Mouse (Mus musculus): Measurements from ENCODE around the gene Msrb3. TPM values are rescaled to one million over a fixed set of nuclear protein-coding genes. Genes with fewer than 3 reads are reported as not detected.

Msrb3 gene
- polyA plus RNA-seq, 1 experiment from 2014 or later = 0.82 TPM

GRCm38 (mm10) chr10:120895899-120896289, 3.0 kb downstream of the Msrb3 start:
- no peaks in the 10 kb centered on the region for H3K9me3 ChIP-seq (replicated peaks)
- H3K4me2 ChIP-seq = peak overlapping the region; percentile 37; the same call in 1 of the 2 replicates
- H3K27me3 ChIP-seq = peaks cover 41% of the 10 kb centered on the region
- H3K4me3 ChIP-seq (replicated peaks) = no peak overlapping the region; the same call in 1 of the 2 replicates
- H3K9ac ChIP-seq = no peak overlapping the region
- 5% methylated on average over 15 of the region's 15 CpGs for WGBS (ENCODE audit: insufficient replicate concordance)
- ATAC-seq (ENCODE audit: low read depth) (peak; percentile 50; the same call in 1 of the 2 replicates), DNase-seq (no peak)
- no peak overlapping the region for H3K27ac ChIP-seq
- peaks cover 35% of the 10 kb centered on the region for H3K4me1 ChIP-seq (replicated peaks)
- H3K36me3 ChIP-seq = no peaks in the 10 kb centered on the region

GRCm38 (mm10) chr10:120894978-120895898, 3.7 kb downstream of the Msrb3 start:
- no peak overlapping the region for H3K9ac ChIP-seq
- H3K4me3 ChIP-seq (replicated peaks) = no peak overlapping the region
- peaks cover 37% of the 10 kb centered on the region for H3K27me3 ChIP-seq
- no peaks in the 10 kb centered on the region for H3K36me3 ChIP-seq
- no peaks in the 10 kb centered on the region for H3K9me3 ChIP-seq (replicated peaks)
- DNase-seq (no peak), ATAC-seq (ENCODE audit: low read depth) (no peak)
- H3K4me2 ChIP-seq = no peak overlapping the region
- 38% methylated on average over 15 of the region's 15 CpGs for WGBS (ENCODE audit: insufficient replicate concordance)
- H3K27ac ChIP-seq = 0 out of 2 replicates have a peak overlapping the region, but pooled peaks have one; percentile 23
- H3K4me1 ChIP-seq (replicated peaks) = peaks cover 35% of the 10 kb centered on the region

DNA sequence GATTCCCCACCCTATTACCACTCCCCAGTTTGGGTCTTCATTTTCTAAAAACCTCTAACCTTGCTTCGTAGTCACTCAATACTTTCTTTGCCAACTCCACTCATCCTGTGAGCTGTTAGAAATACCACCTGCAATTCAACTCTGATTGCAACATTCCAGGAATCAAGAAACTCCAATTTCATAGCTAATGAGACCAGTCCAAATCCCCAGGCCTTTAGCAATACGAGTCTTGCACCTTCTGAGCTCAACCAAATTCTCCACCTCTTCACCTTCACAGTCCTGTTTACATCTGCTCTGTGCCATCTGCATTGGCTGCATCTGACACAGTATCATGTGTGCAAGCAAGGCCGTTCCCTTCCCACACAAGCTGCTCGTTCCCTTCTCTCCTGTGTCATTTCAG, 5.0 kb downstream of the Msrb3 start:
- H3K4me3 ChIP-seq (replicated peaks) = no peak overlapping the region
- WGBS (ENCODE audit: insufficient replicate concordance) = 57% methylated on average over 4 of the region's 4 CpGs
- H3K9ac ChIP-seq = no peak overlapping the region
- H3K36me3 ChIP-seq = no peaks in the 10 kb centered on the region
- peaks cover 32% of the 10 kb centered on the region for H3K4me1 ChIP-seq (replicated peaks)
- DNase-seq = no peak
- no peak overlapping the region for H3K4me2 ChIP-seq
- H3K9me3 ChIP-seq (replicated peaks) = no peaks in the 10 kb centered on the region
- peaks cover 24% of the 10 kb centered on the region for H3K27me3 ChIP-seq
- no peak for ATAC-seq (ENCODE audit: low read depth)
- H3K27ac ChIP-seq = no peak overlapping the region

- no peaks in the 10 kb centered on the region for H3K9me3 ChIP-seq (replicated peaks)
- no peak for DNase-seq
- 77% methylated on average over 4 of the region's 4 CpGs for WGBS (ENCODE audit: insufficient replicate concordance)
Observed at GRCm38 (mm10) chr10:120891131-120891530, 7.8 kb downstream of the Msrb3 start.

GRCm38 (mm10) chr10:120890592-120890991, 8.3 kb downstream of the Msrb3 start:
- Histone ChIP-seq H3K4me1 (replicated peaks) (peaks cover 14% of the 10 kb centered on the region), H3K27me3 (no peaks in the 10 kb centered on the region)
- WGBS (ENCODE audit: insufficient replicate concordance) = 90% methylated on average over 1 of the region's 1 CpGs

More at GRCm38 (mm10) chr10:120891131-120891530, 7.8 kb downstream of the Msrb3 start:
- Histone ChIP-seq H3K4me2 (no peak overlapping the region), H3K4me3 (replicated peaks) (no peak overlapping the region), H3K4me1 (replicated peaks) (peaks cover 20% of the 10 kb centered on the region), H3K36me3 (no peaks in the 10 kb centered on the region), H3K27ac (no peak overlapping the region), H3K9ac (no peak overlapping the region), H3K27me3 (0 out of 2 replicates have a peak, but pooled peaks cover 3% of the 10 kb centered on the region)
- ATAC-seq (ENCODE audit: low read depth) = no peak

GRCm38 (mm10) chr10:120888531-120888930, 10.4 kb downstream of the Msrb3 start:
- Histone ChIP-seq H3K4me3 (replicated peaks) (no peak overlapping the region), H3K36me3 (no peaks in the 10 kb centered on the region), H3K9me3 (replicated peaks) (no peaks in the 10 kb centered on the region), H3K4me1 (replicated peaks) (peaks cover 3% of the 10 kb centered on the region; the same call in 1 of the 2 replicates), H3K27me3 (no peaks in the 10 kb centered on the region), H3K4me2 (no peak overlapping the region), H3K27ac (no peak overlapping the region), H3K9ac (no peak overlapping the region)
- ATAC-seq (ENCODE audit: low read depth) (no peak), DNase-seq (no peak)
- WGBS (ENCODE audit: insufficient replicate concordance) = 82% methylated on average over 8 of the region's 8 CpGs

More at GRCm38 (mm10) chr10:120890592-120890991, 8.3 kb downstream of the Msrb3 start:
- DNase-seq = no peak
- H3K36me3 ChIP-seq = no peaks in the 10 kb centered on the region
- H3K9me3 ChIP-seq (replicated peaks) = no peaks in the 10 kb centered on the region
- no peak overlapping the region for H3K4me3 ChIP-seq (replicated peaks)
- no peak overlapping the region for H3K4me2 ChIP-seq
- ATAC-seq (ENCODE audit: low read depth) = no peak
- H3K27ac ChIP-seq = no peak overlapping the region
- H3K9ac ChIP-seq = no peak overlapping the region

GRCm38 (mm10) chr10:120884220-120884619, 14.7 kb downstream of the Msrb3 start:
- peaks cover 8% of the 10 kb centered on the region; the same call in 1 of the 2 replicates for H3K27me3 ChIP-seq
- H3K4me2 ChIP-seq = no peak overlapping the region
- H3K9ac ChIP-seq = no peak overlapping the region
- H3K27ac ChIP-seq = no peak overlapping the region
- no peaks in the 10 kb centered on the region for H3K36me3 ChIP-seq
- H3K9me3 ChIP-seq (replicated peaks) = no peaks in the 10 kb centered on the region
- no peaks in the 10 kb centered on the region for H3K4me1 ChIP-seq (replicated peaks)
- WGBS (ENCODE audit: insufficient replicate concordance) = 80% methylated on average over 14 of the region's 14 CpGs
- ATAC-seq (ENCODE audit: low read depth) (no peak), DNase-seq (no peak)
- H3K4me3 ChIP-seq (replicated peaks) = no peak overlapping the region

DNA sequence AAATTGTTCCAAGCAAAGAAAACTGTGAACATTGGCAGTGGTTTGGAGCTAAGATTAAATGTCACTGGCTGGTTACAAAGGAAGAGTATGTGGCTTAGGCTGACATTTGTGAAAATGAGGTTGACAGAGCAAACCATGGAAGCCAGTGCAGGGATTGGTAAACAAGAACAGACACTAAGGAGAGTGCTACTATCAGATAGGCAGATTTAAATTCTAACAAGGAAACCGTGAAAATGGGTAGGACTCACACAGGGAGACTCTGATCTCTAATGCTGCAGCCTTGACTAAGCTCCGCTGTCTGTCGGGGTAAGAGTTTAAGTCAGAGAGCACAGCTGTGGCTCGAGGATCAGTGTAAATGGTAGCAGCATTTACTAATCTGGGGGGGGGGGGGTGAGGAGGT, 15.2 kb downstream of the Msrb3 start:
- ATAC-seq (ENCODE audit: low read depth) (no peak), DNase-seq (no peak)
- Histone ChIP-seq H3K36me3 (no peaks in the 10 kb centered on the region), H3K4me3 (replicated peaks) (no peak overlapping the region), H3K27ac (no peak overlapping the region), H3K9ac (no peak overlapping the region), H3K4me1 (replicated peaks) (no peaks in the 10 kb centered on the region), H3K4me2 (no peak overlapping the region), H3K27me3 (peaks cover 8% of the 10 kb centered on the region; the same call in 1 of the 2 replicates), H3K9me3 (replicated peaks) (no peaks in the 10 kb centered on the region)
- WGBS (ENCODE audit: insufficient replicate concordance) = 58% methylated on average over 4 of the region's 4 CpGs

DNA sequence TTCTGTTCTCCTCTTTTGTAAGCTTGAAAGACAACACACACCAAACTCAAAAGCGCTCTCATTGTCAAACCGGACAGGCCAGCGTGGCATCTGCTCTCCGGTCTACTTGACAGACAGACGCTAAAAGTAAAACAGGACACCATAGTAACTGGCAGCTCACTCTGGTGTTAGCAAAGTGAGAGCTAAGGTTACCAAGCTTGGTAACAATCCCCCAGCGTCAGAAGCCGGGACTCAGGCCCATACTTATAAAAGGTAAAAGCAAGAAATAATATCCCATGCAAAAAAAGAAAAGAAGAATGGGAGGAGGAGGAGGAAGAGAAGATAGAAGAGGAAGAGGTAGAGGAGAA, 15.9 kb downstream of the Msrb3 start:
- Histone ChIP-seq H3K9me3 (replicated peaks) (no peaks in the 10 kb centered on the region), H3K4me1 (replicated peaks) (no peaks in the 10 kb centered on the region), H3K27ac (no peak overlapping the region), H3K9ac (no peak overlapping the region), H3K27me3 (peaks cover 8% of the 10 kb centered on the region; the same call in 1 of the 2 replicates), H3K36me3 (no peaks in the 10 kb centered on the region), H3K4me2 (peak overlapping the region; percentile 48), H3K4me3 (replicated peaks) (no peak overlapping the region)
- whole genome bisulfite sequencing (ENCODE audit: insufficient replicate concordance) = 13% methylated on average over 7 of the region's 7 CpGs
- no peak for ATAC-seq (ENCODE audit: low read depth)
- no peak for DNase-seq

DNA sequence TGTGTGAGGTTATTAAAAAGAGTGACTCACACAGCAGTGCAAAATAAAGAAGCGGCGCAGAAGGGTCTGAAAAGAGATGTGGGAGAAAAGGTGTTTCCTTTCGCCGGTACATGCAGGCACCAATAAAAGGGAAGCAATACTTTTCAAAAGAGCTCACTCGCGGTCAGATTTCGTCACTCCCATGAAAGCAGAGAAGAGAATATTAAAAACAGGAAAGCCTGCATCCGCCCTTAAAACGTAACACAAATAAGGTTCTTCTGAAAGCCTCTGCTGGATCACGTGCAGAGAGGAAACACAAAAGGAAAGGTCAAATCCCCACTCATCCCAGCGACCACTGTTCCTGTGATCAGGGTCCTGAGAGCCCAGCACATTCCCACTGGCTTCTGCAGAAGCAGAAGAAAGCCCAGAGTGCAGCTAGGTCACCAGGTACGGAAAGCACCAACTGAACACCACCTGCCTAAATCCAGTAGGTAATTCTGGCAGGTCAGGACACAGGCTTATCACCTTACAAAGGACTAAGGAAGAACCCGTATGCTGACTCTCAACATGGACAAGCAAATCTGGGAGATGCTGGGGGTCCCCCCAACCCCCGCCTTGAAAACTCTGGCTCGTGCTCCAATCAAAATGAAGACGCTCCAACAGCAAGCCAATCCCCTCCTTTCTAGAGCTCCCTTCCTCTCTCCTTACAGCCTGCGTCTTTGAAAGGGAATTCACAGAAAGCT, 16.4 kb downstream of the Msrb3 start:
- peaks cover 8% of the 10 kb centered on the region; the same call in 1 of the 2 replicates for H3K27me3 ChIP-seq
- H3K4me3 ChIP-seq (replicated peaks) = peak overlapping the region; percentile 10
- peak overlapping the region; percentile 48 for H3K4me2 ChIP-seq
- no peak for ATAC-seq (ENCODE audit: low read depth)
- H3K9me3 ChIP-seq (replicated peaks) = no peaks in the 10 kb centered on the region
- no peak overlapping the region for H3K9ac ChIP-seq
- 8% methylated on average over 17 of the region's 17 CpGs for WGBS (ENCODE audit: insufficient replicate concordance)
- no peaks in the 10 kb centered on the region for H3K36me3 ChIP-seq
- H3K27ac ChIP-seq = no peak overlapping the region; the same call in 1 of the 2 replicates
- DNase-seq = no peak
- no peaks in the 10 kb centered on the region for H3K4me1 ChIP-seq (replicated peaks)

DNA sequence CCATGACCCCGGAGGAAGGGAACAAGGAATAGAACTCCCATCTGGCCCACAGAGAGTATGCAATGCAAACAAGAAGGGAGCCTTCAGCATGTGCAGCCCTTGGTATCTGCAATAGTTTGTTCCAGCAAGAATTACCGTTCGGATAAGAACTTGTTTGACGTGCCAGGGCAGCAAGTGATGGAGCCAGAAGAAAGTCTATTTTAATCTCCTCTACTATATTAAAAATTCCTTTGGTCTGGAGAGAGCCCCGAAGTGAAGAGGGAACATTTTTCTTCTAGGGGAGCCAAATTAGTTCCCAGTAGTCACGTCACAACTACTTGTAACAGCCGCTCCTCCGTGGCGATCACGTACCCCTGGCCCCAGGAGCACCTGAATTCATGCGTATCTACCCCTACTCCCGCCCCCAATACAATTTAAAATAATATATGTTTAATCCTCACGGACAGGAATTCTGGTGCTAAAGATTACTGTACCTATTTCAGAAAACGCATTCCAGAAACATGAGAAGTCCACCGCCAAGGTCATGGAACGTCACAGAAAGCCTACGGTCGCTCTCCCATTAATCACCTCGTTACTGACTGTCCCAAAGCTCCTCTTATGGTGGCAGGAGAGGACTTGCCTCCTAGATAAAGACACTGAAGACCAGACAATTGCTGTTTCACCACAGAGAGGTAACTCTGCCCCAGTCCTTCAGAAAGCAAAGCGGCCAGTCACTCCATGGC, 22.2 kb downstream of the Msrb3 start:
- peak overlapping the region; percentile 54; the same call in 1 of the 2 replicates for H3K4me2 ChIP-seq
- no peak for DNase-seq
- 65% methylated on average over 20 of the region's 20 CpGs for WGBS (ENCODE audit: insufficient replicate concordance)
- peaks cover 21% of the 10 kb centered on the region for H3K4me1 ChIP-seq (replicated peaks)
- ATAC-seq (ENCODE audit: low read depth) = no peak
- no peak overlapping the region for H3K4me3 ChIP-seq (replicated peaks)
- no peak overlapping the region for H3K9ac ChIP-seq
- H3K9me3 ChIP-seq (replicated peaks) = no peaks in the 10 kb centered on the region
- no peak overlapping the region for H3K27ac ChIP-seq
- no peaks in the 10 kb centered on the region for H3K36me3 ChIP-seq
- no peaks in the 10 kb centered on the region for H3K27me3 ChIP-seq
